19 mouse cellular contexts compared by ENCODE assay signal in the genomic region with DNA sequence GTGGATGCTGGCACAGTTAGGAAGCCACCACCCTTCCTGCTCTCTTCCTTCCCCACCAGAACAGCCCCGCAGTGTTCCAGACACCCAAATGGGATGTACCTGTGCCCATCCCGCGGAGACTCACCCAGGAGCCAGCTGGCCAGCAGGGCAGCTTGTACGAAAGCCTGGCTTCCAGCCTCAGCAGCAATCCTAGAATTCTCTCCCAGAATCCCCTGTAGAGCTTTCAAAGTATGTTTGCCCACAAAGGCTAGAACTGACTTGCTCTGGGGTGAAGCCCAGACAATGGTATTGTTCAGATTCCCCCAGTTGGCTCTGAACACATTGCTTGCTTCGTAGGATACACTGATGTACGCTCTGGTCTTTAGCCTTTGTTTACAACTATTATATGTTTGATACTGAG.
"Had no signal": no experiment of that assay in that cellular context is flagged by ENCODE, and none has a peak within 500 bp of the region (broad histone marks: within the 10 kb centered on the region; RNA-seq: fewer than 3 reads in every experiment).

No protein-coding gene starts in this region.

- DNase-seq: kidney, adult 11 months; kidney, adult 8-10 months; kidney, postnatal 10 days; kidney, postnatal 36 days; left cerebral cortex, postnatal 4 days; liver, postnatal 0 days; retina, postnatal 1 day; right cerebral cortex, postnatal 25 days; thymus, adult 18-20 months; thymus, postnatal 36 days had no signal

- H3K27ac ChIP-seq: intestine, embryonic 15.5 days; kidney, embryonic 15.5 days; limb, embryonic 12.5 days; limb, embryonic 15.5 days; liver, embryonic 14.5 days; midbrain, embryonic 12.5 days; midbrain, embryonic 15.5 days; neural tube, embryonic 13.5 days had no signal

- H3K4me3 ChIP-seq: intestine, embryonic 15.5 days; kidney, embryonic 15.5 days; limb, embryonic 12.5 days; limb, embryonic 15.5 days; midbrain, embryonic 12.5 days; midbrain, embryonic 15.5 days; myocyte; neural tube, embryonic 13.5 days had no signal
